Mouse (Mus musculus) c-Kit-negative CD71-positive TER-119-positive erythroid progenitor cells, embryonic 14.5 days (primary cell): Measurements from ENCODE around the gene Mrln.

Experiments
- DNase-seq: peaks from one replicate; pipeline ENCODE4 v3.0.0-alpha.2; 2013; ENCODE audit warnings: low read depth, low spot score

The Mrln gene

DNA sequence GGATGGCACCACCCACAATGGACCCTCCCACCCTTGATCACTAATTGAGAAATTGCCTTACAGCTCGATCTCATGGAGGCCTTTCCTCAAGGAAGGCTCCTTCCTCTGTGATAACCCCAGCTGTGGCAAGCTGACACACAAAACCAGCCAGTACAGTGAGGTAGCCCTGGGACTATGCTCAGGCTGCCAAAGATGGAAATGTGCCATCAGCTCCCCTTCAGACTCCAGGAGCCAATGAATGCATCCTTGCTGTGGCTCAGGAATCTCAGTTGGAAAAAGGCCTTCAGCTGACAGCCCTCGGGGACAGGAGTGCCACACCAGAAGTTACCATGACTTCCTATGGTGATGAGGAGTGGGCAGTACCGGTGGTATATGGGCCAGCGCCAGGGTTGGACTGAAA, 50.2 kb downstream of the Mrln start:
- DNase-seq: no peak

DNA sequence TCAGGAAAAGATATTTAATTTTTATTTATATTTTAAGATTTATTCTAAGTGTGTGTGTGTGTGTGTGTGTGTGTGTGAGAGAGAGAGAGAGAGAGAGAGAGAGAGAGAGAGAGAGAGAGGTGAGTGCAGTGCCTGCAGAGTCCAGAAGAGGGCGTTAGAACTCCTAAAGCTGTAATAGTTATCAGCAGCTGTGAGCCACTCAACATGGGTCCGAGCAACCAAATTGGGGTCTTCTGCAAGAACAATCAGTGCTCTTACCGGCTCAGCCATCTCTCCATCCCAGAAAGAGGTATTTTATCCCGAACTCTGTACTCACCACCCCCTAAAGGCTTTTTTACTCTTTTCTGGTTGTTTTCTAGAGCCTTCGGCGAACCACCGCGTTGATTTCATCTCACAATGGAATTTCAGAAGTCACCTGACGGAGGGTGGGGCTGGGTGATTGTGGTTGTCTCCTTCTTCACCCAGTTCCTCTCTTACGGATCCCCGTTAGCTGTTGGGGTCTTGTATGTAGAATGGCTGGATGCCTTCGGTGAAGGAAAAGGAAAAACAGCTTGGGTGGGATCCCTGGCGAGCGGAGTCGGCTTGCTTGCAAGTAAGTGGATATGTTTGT, 51.2 kb downstream of the Mrln start:
- no peak for DNase-seq

DNA sequence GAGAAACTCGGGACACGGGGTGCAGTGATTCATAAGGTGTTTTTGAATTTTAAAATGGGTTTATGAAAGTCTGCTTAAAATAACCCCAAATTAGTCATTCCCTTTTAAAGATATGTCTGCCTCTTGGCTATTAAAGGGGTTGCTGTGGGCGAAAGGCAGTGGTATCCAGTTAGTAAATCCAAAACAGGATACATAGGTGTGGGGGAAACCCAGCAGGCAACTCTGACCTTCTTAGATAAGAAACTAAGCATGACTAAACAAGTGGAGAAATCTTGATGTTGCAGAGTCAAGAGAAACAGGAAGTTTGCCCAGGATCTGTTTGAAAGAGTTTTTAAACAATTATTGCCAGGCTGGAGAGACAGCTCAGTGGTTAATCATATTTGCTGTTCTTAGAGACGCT, 52.6 kb downstream of the Mrln start:
- DNase-seq: no peak

DNA sequence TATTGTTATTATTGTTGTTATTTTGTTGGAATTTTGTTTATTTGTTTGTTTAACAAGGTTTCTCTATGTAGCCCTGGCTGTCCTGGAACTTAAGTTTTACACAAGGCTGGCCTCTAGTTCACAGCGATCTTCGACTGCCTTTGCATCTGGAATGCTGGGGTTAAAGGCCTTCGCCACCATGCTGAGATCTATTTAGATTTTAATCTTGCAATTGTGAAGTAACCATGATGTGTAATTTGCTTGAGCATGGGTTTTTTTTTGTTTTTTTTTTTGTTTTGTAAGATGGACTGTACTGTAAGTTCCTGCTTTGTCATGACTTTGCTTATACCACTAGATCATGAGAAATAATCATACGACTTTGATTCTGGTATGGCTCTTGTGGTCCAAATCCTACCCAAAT, 56.4 kb downstream of the Mrln start:
- DNase-seq: no peak

DNA sequence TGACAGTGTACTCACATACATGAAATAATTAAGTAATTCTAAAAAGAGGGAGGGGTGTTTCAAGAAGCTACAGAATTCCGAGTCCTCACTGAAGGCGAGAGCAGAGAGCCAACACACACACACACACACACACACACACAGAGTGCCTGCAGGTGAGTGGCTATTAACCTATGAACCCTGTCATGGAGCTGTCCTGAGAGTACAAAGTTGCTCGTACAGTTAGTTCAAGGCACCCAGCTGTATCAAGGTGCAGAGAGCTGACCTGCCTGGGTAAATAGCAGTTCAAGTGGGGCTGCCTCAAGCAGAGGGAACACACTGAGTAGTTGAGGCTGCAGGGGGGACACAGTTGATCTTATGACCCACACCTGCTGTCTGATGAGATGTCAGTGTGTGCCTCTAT, 57.6 kb downstream of the Mrln start:
- DNase-seq: no peak

DNA sequence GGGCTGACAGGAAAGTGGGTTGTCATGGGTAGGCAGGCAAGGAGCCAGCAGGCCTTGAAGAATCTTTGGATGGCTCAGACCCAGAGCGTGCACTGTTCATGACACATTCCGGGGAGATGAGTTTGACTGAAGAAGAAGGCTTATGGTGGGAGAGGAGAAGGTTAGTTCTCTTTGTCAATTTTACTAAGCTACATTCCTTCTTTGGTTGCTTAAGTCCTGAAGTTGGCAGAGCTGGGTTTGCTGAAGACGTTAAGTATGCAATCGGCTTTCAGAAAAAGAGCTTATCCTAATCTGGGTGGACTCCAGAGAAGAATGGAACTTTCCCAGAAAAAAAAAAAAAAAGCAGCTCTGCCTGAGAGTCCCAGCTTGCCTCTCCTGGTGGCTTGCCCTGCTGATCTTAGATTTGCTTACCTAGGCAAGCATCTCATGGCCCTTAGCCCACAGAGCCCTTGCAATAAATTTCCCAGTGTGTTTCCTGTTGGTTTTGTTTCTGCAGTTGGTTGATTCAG, 59.3 kb downstream of the Mrln start:
- DNase-seq: no peak

DNA sequence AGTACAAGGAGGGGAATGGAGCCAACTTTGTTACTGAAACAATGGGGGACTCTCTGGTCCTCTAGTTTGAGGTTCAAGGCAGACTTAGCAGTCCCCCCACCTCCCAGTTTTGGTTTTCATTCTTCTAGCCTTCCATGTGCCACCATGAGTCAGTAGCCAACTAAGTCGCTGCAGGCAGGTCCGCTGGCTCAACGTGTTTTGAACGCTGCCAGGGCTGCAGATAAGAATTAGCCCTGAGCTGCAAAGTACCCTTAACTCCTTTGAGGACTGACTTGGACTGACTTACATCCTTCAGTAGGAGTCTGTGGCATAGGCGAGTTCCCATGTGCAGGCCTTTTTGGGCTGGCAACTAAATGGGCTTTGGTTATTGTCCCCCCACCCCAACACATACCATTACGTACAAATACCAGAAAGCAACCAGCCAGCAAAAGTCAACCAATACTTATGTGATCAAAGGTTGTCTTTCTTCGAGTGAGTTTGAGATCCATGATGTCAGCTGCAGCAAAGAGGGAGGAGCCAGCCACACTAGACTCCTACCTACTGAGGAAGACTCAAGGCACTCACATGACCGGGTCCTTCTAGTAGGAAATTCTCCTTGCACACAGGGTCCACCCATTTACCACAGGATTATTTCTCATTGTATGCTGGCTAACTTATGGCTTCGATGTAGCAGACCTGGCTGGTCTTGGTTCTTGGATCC, 60.0 kb downstream of the Mrln start:
- DNase-seq: no peak

DNA sequence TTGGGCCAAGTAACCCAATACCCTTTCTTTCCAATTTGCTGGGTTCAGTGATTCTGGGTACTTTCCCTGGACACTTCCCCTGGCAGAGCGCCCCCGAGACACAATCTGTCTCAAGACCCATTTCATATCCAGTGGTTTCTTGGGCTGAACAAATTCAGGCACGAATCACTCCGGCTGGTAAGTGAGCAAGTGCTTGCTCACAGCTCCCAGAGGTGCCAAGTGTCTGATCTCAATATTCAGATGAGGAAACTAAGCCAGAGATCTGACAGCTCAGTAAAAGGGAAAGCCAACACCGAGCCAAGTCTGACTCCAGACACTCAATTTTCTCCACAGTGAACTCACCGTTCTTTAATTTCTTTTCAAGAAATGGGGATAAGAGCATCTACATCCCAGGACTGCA, 62.0 kb downstream of the Mrln start:
- DNase-seq: no peak

DNA sequence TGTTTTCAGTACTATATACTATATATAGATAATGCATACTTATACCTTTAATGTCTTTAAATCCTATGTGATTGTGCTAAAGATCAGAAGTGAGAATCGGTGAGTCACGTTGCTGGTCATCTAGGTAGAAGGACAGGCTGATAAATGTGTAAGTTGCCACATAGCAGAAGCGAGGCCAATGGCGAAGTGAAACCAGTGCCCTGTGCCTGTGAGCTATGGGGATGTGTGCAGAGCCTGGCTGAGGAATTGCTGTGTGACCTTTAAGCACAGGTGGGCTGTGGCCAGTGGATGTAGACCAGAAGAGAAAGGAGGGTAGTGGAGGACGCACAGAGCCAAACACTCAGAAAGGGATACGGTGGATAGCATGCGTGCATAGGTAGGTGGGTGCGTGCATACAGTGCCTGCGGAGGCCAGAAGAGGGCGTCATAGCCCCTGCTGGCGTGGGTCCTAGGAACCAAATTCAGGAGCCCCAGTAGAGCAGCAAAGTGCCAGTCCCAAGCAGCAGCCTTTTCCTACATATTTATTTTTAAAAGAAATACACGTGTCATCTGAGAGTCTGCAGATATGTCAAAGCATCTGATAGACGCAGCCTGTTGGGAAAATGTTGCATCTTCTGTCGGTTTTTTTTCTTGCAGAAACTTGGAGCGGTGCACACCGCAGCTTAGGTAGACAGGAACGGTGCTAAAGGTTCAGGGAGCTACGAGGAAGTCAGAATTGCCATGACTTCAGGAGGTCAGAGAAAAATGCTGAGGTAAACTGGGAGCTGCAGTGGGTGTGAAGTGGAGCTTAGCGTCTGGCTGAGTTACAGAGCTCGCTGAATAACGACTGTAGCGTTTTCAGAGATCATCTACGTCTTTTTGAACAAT, 64.3 kb downstream of the Mrln start:
- DNase-seq: no peak
